Mouse (Mus musculus): ENCODE measurements around the gene BC005624.
"Not testable (repeated sequence)": the region's sequence is repeated elsewhere in the genome, so short reads cannot be mapped to it uniquely, and the experiment has no call there.

The BC005624 gene

DNA sequence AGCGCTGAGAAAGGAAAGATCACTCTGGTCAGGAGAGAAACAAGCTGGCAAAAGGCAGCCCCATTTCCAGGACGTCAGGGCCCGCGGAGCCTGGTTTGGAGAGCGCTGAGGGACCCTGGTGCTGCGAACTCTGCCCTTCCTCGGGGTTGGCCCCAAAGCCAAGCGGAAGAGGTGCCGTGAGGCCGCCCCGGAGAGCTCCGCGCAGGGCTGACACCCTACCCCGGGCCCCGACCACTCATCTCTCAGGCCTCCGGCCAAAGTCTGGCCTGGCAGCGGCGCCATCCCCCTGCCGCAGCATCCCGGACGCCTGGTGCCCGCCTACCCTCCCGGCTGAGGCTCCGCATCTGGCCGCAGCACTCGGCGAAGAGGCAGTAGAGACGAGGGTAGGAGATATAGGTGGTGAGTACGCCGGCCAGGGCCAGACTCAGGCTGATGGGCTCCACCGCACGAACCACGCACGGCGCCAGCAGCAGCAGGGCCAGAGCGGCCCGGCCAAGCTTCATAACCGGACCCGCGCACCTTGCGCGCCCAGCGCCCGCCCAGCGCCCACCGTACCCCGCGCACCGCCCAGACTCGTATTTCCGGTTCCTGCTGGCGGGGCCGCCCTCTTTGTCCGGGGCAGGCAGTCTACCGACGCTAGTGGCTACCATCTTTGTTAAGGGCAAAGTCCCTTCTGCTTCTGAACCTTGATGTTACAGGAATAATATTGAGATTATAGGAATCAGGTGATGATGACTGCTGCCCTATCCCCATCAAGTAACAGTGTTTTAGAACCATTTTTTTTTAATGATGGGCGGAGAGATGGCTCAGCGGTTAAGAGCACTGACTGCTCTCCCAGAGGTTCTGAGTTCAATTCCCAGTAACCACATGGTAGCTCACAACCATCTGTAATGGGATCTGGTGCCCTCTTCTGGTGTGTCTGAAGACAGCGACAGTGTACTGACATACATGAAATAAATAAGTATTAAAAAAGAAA, 14.4 kb downstream of the BC005624 start, which contains the start of gene Tor1a:
Gene Tor1a (minus strand): TSS at position 582 of the 976 bp plus-strand sequence.
- DNase-seq (ENCODE audit: low spot score in 2 of 2), result peak; percentile 80 to 89

DNA sequence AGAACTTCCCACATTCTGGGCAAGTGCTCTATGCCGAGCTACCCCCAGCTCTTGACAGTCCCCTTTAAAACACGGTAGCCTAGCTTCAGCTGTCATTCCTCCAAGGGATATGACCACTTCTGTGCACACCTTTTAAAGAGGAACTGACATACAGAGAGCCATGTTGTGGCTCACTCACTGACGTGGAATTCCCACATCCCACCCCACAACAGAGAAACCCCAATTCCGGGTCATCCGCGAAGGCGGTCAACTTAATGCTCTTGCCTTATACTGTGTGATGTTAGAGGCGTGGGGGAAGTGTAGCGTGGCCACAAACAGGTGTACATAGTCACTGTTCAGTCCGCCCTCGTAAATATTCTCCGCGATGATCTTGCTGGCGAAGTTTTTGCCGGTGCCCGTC, 15.2 kb downstream of the BC005624 start:
- DNase-seq (ENCODE audit: low spot score in 2 of 2), result no peak

DNA sequence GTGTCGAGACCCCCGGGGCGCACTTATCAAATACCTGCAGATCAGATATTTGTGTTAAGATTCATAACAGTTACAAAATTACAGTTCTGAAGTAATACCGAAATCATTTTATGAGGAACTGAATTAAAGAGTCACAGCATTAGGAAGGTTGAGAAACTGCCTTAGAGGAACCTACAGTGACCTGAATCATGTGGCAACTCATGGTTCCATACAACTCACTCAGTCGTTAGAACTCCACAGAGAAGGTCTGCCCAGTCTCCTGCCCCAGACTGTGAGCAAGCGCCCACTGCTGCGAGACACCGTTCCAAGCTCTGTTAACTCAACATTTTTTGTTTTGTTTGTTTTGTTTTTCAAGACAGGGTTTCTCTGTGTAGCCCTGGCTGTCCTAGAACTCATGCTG, 16.4 kb downstream of the BC005624 start:
- DNase-seq (ENCODE audit: low spot score in 2 of 2), result no peak

DNA sequence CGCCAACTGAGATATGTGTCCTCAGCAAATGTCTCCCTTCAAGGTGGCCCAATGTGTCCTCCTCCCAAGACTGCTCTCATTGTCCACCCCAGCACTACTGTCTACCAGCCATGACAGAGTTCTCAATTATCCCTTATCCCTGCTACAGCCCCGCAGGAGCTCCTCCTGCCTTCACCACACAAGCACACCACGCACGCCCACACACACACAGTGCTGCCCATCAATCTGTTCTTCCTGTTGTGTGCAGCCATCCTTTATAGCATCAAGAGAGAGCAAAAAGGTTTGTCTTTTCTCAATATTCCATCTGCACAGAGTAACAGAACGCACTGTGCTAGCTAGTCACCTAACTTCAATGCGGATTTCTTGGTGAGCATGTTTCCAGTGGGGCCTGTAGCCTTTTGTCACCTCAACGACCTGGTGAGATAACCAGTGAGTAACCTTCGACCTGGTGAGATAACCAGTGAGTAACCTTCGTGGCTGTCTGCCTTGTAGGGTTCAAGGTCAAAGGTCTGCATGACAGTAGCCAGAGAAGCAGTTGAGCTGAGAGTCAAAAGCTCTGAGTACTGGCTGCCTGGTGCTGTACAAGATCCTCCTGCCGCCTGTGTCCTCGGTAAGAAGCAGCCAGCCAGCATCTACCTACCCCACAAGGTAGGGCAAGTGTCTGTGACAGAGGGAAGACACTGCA, 19.3 kb downstream of the BC005624 start:
- no peak for DNase-seq (ENCODE audit: low spot score in 2 of 2)

DNA sequence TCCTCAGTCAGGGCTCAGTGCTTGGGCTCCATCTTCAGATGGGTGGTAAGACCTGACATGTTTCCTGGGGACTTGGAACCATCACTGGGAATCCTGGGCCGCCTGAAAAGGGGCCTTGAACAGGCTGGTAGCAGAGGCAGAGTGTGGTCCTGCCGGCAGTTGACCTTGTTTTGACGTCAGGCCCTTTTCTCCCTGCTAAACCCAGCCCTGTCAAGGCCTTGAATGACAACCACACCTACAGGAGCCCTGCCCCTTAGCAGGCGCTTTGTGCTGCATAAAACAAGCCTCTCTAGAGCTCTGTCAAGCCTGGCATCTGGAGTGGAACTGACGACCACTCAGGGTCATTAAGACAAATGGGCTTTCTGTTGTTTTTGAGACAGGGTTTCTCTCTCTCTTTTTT, 22.1 kb downstream of the BC005624 start:
- DNase-seq (ENCODE audit: low spot score in 2 of 2), result no peak

DNA sequence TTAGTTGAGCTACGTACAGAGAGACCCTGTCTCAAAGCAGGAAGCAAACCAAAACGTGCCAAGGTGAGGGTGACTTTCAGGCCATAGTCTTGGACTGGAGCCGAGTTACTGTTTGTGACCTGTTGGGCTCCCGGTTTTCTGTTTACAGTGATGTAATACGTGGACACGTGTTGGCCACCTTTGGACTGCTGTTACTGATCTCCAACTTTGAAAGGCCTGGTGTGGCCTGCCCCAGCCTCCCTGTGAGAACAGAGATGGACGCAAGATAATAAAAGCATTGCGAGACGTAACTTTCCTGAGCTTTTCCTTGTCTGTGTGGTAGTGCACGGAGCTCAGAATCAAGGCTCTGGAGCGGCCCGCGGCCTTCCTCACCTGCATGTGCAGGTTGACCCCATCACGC, 23.3 kb downstream of the BC005624 start:
- no peak for DNase-seq (ENCODE audit: low spot score in 2 of 2)

DNA sequence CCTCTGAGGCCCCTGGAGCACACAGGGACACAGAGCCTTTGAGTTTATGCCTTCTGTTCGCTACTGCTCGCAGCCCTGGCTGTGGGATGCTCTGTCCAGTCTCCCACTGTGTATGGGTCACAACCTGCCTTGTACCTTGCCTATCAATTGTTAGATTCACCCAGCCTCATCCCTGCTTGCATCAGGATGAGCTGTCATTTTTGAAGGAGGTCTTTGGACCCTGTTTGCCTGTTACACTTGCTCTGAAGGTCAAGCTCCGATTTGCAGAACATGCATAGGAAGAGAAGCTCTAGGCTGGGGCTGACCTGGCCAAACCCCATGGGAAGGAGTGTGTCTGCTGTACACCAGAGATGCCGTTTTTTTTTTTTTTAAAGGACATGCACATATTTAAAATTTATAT, 24.5 kb downstream of the BC005624 start:
- no peak for DNase-seq (ENCODE audit: low spot score in 2 of 2)

DNA sequence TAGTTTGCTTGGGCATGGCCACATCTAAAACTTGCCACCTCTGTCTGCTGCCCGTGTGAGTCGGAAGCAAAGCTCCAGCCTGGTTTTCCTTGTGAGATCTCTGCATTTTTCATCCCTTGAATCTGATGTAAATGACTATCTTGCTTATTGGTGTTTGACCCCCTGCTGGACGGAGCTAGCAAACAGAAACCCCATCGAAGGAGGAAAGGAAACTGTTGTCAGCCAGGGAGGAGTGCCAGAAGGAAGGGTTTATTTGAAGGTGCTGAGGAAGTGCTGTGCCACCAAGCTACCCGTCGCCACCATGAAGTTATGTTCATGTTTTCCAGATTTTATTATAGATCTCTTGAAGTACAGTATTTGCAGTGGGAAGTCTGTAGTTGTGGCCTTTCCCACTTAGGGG, 27.2 kb downstream of the BC005624 start:
- DNase-seq (ENCODE audit: low spot score in 2 of 2), result no peak

DNA sequence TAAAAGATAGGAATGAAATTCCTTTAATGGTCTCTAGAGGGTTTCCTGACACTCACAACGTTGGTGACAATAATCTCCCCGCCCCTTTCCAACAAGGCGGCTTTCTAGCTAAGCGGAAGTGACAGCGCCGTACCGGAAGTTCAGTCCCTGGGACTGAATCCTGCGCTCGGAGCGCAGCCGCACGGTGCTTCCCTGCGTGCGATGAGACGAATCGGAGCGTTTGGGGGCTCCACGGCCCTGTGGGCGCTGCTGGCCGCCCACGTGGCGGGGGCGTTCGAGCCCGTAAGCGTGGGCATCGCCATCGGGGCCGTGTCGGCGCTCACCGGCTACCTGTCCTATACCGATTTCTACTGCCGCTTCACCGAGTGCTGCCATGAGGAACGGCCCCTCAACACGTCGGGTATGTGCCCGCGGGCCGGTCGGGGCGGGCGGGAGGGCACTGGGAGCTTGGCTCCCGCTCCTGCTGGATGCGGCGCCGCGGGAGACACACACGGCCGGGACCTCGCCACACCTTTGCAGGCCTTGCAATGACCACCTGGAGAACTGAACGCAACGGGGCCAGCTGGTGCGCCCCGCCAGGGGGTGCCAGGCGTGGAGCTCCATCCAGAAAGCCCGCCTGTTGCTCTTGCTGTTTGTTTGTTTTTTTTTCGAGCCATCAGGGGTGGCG, 29.0 kb downstream of the BC005624 start, which contains the start of gene Tor1b:
Gene Tor1b (plus strand): TSS at position 136 of the 667 bp plus-strand sequence.
- DNase-seq (ENCODE audit: low spot score in 2 of 2), result peak; percentile 78 to 80

DNA sequence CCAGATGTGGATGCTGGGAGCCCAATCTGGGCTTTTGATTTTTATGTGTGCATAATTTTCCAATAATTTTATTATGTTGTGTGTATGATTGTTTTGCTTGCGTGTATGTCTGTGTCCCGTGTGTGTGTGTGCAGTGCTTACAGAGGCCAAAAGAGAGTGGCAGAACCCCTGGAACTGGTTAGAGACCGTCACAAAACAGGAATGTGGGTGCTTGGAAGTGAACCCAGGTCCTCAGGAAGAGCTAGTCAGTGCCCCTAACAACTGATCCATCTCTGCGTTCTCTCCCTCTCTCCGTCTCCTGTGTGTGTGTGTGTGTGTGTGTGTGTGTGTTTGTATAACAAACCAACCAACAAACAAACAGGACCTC, 29.6 kb downstream of the BC005624 start:
- no peak for DNase-seq (ENCODE audit: low spot score in 2 of 2)

DNA sequence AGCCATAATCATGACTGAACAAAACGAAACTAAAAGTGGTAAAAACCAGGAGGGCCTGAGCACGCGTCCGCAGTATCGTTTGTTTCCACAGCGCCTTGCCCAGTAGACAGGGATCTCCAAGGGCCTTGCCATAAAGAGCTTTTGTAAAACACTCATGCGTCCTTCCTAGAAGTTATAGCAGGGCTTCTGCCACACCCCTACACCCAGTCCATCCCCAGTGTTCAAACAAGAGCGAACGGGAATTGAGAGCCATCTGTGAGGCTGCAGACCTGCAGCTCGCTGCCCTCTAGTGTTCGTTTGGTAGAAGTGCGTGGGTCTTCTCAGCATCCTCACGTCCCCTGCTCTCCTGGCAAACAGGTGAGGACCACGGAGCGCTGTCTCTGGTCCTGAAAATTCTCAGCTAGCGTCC, 39.4 kb downstream of the BC005624 start:
- DNase-seq (ENCODE audit: low spot score in 2 of 2), result peak in 1 of 2 experiments; percentile 41

DNA sequence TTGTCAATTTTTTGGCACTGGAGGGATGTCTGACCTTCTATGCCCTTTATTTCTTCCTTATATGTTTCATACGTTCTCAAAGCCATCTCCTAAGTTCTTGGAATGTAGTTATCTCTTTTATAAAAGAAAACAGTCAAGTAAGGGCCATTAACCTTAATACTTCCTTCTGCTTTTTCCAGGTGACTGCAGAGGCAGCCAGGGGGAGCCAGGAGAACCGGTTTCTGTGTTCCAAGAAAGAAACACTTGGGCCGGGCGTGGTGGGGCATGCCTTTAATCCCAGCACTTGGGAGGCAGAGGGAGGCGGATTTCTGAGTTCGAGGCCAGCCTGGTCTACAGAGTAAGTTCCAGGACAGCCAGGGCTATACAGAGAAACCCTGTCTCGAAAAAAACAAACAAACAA, 39.9 kb downstream of the BC005624 start:
- DNase-seq (ENCODE audit: low spot score in 2 of 2), result not testable (repeated sequence)

DNA sequence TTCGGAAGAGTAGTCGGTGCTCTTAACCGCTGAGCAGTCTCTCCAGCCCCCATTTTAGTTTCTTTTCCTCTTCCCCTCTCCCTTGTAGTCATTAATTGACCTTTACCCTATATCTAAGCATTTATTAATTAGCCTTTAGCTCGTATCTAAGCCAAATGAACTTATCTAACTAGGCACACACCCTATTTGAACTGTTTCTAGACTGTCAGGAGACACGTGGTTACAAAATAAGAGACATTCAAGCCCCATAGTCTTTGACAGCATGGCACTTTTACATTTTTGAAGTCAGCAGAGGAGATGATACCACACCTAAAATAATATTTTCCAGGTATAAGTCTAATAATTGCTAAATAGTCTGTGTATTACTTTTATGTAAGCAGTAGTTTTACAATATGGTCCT, 40.4 kb downstream of the BC005624 start:
- DNase-seq (ENCODE audit: low spot score in 2 of 2), result no peak

DNA sequence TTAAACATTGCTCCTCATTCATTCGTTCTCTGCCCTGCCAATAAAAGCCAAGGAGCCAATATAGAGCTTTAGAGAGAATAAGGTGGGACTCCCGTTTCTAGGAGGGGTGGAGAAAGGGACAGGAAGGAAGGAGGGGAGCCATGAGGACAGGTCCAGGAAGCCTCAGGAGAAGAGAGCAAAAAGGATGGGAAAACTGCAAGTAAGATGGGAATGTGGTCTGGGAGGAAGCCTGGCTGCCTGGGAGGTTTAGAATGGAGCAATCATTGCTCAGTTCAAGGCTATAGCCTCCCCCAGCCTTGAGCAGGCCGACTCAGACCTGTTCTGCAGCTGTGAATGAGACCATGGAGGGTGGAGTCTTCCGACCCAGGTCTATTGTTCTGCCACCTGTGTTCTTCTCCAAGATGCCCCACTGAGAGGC, 43.4 kb downstream of the BC005624 start:
- no peak for DNase-seq (ENCODE audit: low spot score in 2 of 2)

DNA sequence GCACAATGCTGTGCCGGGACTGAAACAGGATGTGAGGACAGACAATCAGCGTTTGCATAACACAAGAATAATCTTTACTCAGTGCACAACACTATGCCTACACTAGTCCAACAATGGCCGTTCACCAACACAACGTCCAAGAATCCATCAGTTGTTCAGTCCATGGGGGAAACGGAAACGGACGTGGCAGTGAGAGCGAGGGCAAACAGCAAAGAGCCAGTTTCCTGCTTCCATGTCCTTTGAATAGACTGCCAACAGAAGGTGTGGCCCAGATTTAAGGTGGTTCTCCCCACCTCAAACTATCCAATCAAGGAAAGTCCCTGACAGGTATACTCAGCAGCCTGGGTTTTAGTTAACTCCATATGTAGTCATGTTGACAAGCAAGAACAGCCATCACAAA, 44.3 kb downstream of the BC005624 start:
- no peak for DNase-seq (ENCODE audit: low spot score in 2 of 2)

DNA sequence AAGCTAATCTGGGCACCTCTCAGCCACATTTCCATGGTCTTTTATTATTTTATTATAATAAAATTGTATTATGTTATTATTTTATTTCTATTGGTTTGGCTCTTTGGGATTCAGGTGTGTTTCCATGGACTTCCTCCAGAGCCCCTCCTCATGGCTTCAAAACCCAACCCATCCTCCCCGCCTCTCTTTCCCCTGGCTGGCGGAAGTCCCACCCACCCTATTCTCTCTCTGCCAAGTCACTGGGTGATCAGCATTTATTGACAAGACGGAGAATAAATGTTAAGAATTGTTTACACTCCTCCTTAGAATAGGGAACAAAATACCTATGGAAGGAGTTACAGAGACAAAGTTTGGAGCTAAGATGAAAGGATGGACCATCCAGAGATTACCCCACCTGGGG, 45.2 kb downstream of the BC005624 start:
- no peak for DNase-seq (ENCODE audit: low spot score in 2 of 2)

DNA sequence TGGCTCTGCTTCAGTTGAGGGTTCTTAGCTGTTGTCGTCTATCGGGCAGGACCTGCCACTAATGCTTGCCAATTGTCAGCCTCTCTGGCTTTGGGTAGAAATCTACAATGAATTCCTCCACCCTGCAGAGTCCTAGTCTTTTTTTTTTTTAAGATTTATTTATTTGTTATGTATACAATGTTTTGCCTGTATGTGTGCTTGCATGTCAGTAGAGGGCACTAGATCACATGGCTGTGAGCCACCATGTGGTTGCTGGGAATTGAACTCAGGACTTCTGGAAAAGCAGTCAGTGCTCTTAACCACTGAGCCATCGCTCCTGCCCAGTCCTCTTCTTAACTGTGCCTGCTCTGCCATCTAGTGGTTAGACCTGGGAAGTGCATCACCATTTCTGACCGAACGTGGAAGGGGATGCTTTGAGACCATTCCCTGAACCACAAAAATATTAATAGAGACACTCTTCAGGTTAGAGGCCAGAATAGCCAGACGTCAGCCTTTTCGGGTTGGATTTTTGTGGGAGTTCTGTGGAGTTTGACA, 48.0 kb downstream of the BC005624 start:
- DNase-seq (ENCODE audit: low spot score in 2 of 2), result peak; percentile 64 to 79

DNA sequence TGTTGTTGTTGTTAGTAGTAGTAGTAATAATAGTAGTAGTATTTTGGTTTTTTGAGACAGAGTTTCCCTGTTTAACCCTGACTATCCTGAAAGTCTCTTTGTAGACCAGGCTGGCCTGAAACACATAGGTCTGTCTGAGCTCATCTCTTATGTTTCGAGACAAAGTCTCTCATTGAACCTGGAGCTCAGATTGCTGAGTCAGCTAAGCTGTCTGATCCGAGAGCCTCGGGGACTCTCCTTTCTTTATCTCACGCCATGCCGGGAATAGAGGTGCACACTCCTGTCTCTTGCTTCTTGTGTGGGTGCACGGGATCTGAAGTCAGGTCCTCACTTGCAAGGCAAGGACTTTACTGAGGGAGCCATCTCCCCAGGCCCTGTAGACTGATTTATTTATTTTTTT, 49.0 kb downstream of the BC005624 start:
- no peak for DNase-seq (ENCODE audit: low spot score in 2 of 2)

DNA sequence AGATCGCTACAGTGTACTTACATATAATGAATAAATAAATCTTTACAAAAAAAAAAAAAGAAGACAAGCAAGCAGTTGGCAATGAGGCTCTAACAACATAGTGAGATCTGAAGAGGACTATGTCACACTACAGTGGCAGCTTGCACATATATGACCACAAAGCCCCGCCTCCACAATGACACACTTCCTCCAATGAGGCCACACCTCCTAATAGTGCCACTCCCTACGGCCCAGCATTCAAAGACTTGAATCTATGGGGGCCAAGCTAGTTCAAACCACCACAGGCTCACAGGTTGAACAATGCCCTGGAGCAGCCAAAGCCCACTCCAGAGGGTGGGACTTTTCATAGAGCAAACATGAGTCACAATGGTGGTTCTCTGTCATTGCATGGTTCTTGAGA, 50.1 kb downstream of the BC005624 start:
- no peak for DNase-seq (ENCODE audit: low spot score in 2 of 2)

DNA sequence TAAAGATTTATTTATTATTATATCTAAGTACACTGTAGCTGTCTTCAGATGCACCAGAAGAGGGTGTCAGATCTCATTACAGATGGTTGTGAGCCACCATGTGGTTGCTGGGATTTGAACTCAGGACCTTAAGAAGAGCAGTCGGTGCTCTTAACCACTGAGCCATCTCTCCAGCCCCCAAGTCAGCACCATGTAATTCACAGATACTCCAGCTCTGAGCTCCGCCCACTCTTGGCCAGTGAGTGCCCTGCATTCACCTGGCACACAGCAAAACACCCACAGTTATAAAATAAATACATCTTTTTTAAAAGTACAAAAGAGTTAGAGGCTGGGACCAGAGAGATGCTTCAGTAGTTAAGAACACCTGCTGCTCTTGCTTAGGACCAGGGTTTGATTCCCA, 51.2 kb downstream of the BC005624 start:
- not testable (repeated sequence) for DNase-seq (ENCODE audit: low spot score in 2 of 2)

DNA sequence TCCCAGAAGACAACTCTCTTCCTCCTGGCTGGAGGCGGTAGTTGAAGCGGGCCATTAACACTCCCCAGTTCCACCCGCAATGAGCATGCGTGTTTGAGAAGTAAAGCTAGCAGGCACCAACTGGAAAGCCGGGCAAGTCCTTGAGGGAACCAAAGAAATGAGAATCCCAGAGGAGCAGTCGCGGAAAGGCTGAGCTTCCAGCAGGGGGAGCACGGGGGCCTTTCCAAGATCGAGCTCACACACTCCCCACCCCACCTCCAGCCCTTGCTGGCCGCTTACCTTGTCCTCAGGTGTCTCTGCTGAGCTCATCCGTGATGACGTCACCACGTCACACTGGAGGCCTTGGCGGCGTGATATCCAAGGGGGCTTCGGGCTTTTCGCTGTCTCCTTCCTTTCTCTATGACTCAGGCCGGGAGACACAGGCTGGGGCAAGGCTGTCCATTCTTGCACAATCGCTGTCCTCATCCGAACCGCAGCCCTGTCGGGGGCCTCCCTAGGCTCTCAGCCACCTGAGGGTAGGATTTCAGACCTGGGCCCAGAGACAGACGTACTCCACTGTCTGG, 52.4 kb downstream of the BC005624 start, which contains the start of gene Ptges:
Gene Ptges (minus strand): TSS at position 381 of the 563 bp plus-strand sequence.
- peak; percentile 58 to 61 for DNase-seq (ENCODE audit: low spot score in 2 of 2)
